Mouse (Mus musculus) liver, embryonic 14.5 days (tissue): ENCODE data around the gene Pml. TPM values are rescaled to one million over a fixed set of nuclear protein-coding genes. Genes with fewer than 3 reads are reported as not detected.

Experiments used
- ATAC-seq: fragments of 200-750 bp; cut with Nextera tagmentation; 2 replicates; pipeline ENCODE4 v1.8.0; 2017; ENCODE audit warnings: moderate number of reproducible peaks, mild to moderate bottlenecking, moderate library complexity; ENCODE audit not compliant: insufficient read depth
- DNase-seq, 3 experiments: peaks; one replicate each; pipeline ENCODE4 v3.0.0-alpha.2; 2012 to 2013; ENCODE audit warnings: low read depth in 3 of 3, low spot score in 3 of 3
- H3K27ac ChIP-seq: fragments of 300-500 bp; sonication (generic); 2 replicates; pipeline ENCODE4 v1.5.1; 2014; ENCODE audit warnings: moderate library complexity, mild to moderate bottlenecking, control low read depth, inconsistent platforms
- H3K27me3 ChIP-seq: fragments of 300-500 bp; sonication (generic); 2 replicates; pipeline ENCODE4 v1.6.1; 2014; ENCODE audit warnings: mild to moderate bottlenecking, low read length, moderate library complexity; ENCODE audit not compliant: control insufficient read depth, insufficient read depth
- H3K36me3 ChIP-seq: fragments of 300-500 bp; sonication (generic); replicated peaks from 2 replicates; pipeline ENCODE4 v1.6.1; 2014; ENCODE audit warnings: low read depth; ENCODE audit not compliant: control insufficient read depth, insufficient read depth
- H3K4me1 ChIP-seq, 2 experiments: fragments of 200-500 bp in 1 of 2; fragments of 300-500 bp in 1 of 2; sonication (generic) in 1 of 2; replicated peaks; 2 replicates each; pipeline ENCODE4 v1.6.1; 2012 to 2014; ENCODE audit warnings: antibody characterized with exemption in 1 of 2, inconsistent platforms in 1 of 2, low read length in 1 of 2; ENCODE audit not compliant: control insufficient read depth in 2 of 2, insufficient read depth in 2 of 2
- H3K4me2 ChIP-seq: fragments of 300-500 bp; sonication (generic); 2 replicates; pipeline ENCODE4 v1.6.1; 2014; ENCODE audit warnings: low read depth, mild to moderate bottlenecking, control low read depth, moderate library complexity
- H3K4me3 ChIP-seq, 2 experiments: fragments of 200-500 bp in 1 of 2; fragments of 300-500 bp in 1 of 2; sonication (generic) in 1 of 2; 2 replicates each; pipeline ENCODE4 v1.5.1; 2012 to 2014; ENCODE audit warnings: low read depth in 2 of 2, low read length in 2 of 2, mild to moderate bottlenecking in 2 of 2, control low read depth in 1 of 2, inconsistent platforms in 1 of 2, moderate library complexity in 1 of 2; ENCODE audit not compliant: insufficient read depth in 1 of 2
- H3K9ac ChIP-seq: fragments of 300-500 bp; sonication (generic); replicated peaks from 2 replicates; pipeline ENCODE4 v1.6.1; 2014; ENCODE audit warnings: mild to moderate bottlenecking, control low read depth, moderate library complexity
- H3K9me3 ChIP-seq: fragments of 300-500 bp; sonication (generic); 2 replicates; pipeline ENCODE4 v1.6.1; 2016; ENCODE audit warnings: low read length, mixed read lengths; ENCODE audit not compliant: control insufficient read depth
- CTCF ChIP-seq: IDR thresholded peaks from 2 replicates; pipeline ENCODE4 v1.5.1; 2016; ENCODE audit warnings: antibody characterized with exemption, low read depth, control low read depth
- EP300 ChIP-seq: IDR thresholded peaks from 2 replicates; pipeline ENCODE4 v1.6.1; 2016; ENCODE audit warnings: antibody characterized with exemption, low read depth
- WGBS: fragments of 180-500 bp; shearing (Covaris S2); extraction: QIAGEN DNeasy Blood & Tissue Kit; methylation state at CpG from one replicate; pipeline ENCODE4 v1.1.7; 2014; ENCODE audit not compliant: insufficient replicate concordance; 5-methylcytosine and 5-hydroxymethylcytosine counted together
- polyA plus RNA-seq, 2 experiments: library from polyadenylated mRNA; depleted of rRNA in 1 of 2; stranded (reverse) in 1 of 2; unstranded in 1 of 2; fragments of >200 nt; fragmentation: Nextera tagmentation in 1 of 2; extraction: Ambion mirVana in 1 of 2; gene quantifications; 2 replicates each; pipeline versions ENCODE4 v1.2.1 to v1.2.3; 2012 to 2014

Gene Pml
- polyA plus RNA-seq, 2 experiments: 17.1 to 17.6 TPM

GRCm38 (mm10) chr9:58210304-58210627, 39.3 kb downstream of the Pml start:
- TF ChIP-seq EP300 (no peak), CTCF (no peak)
- ATAC-seq (no peak), DNase-seq (no peak)
- H3K4me3 ChIP-seq: no peak overlapping the region
- H3K9me3 ChIP-seq: no peaks in the 10 kb centered on the region
- no peak overlapping the region for H3K9ac ChIP-seq
- H3K36me3 ChIP-seq: no peaks in the 10 kb centered on the region
- H3K4me2 ChIP-seq: no peak overlapping the region
- H3K27me3 ChIP-seq: peaks cover 2% of the 10 kb centered on the region; the same call in 1 of the 2 replicates
- peaks cover 30% of the 10 kb centered on the region in 2 experiments for H3K4me1 ChIP-seq
- 54% methylated on average over 2 of the region's 2 CpGs for WGBS
- H3K27ac ChIP-seq: no peak overlapping the region

GRCm38 (mm10) chr9:58209462-58210303, 39.9 kb downstream of the Pml start:
- no peak overlapping the region for H3K9ac ChIP-seq
- 72% methylated on average over 8 of the region's 8 CpGs for WGBS

GRCm38 (mm10) chr9:58206013-58206412, 43.6 kb downstream of the Pml start:
- ATAC-seq (no peak), DNase-seq (no peak)
- no peaks in the 10 kb centered on the region for H3K9me3 ChIP-seq
- H3K4me3 ChIP-seq: no peak overlapping the region
- no peak overlapping the region for H3K4me2 ChIP-seq
- H3K36me3 ChIP-seq: no peaks in the 10 kb centered on the region
- no peak overlapping the region for H3K27ac ChIP-seq
- WGBS: 71% methylated on average over 7 of the region's 7 CpGs
- H3K27me3 ChIP-seq: peaks cover 36% of the 10 kb centered on the region
- no peak overlapping the region for H3K9ac ChIP-seq
- peaks cover 0 to 3% of the 10 kb centered on the region in 2 experiments; a peak in 1 of 4 replicates for H3K4me1 ChIP-seq
- TF ChIP-seq EP300 (no peak), CTCF (no peak)

More at GRCm38 (mm10) chr9:58209462-58210303, 39.9 kb downstream of the Pml start:
- Histone ChIP-seq H3K36me3 (no peaks in the 10 kb centered on the region), H3K4me2 (no peak overlapping the region), H3K4me1 (peaks cover 24 to 25% of the 10 kb centered on the region in 2 experiments), H3K4me3 (no peak overlapping the region), H3K27ac (no peak overlapping the region), H3K27me3 (peaks cover 2% of the 10 kb centered on the region), H3K9me3 (no peaks in the 10 kb centered on the region)
- TF ChIP-seq CTCF: no peak
- TF ChIP-seq EP300: no peak
- no peak for ATAC-seq
- no peak for DNase-seq

- Histone ChIP-seq H3K4me2 (peak overlapping the region; percentile 61), H3K27ac (no peak overlapping the region), H3K27me3 (peaks cover 51% of the 10 kb centered on the region), H3K9me3 (no peaks in the 10 kb centered on the region), H3K4me1 (no peaks in the 10 kb centered on the region), H3K36me3 (no peaks in the 10 kb centered on the region), H3K9ac (peak overlapping the region; percentile 15; the same call in 1 of the 2 replicates), H3K4me3 (peak overlapping the region; percentile 49 to 60)
- peak; percentile 84 for ATAC-seq
- TF ChIP-seq CTCF (peak; percentile 99), EP300 (no peak)
- peak; percentile 62 to 69 (median 63) for DNase-seq
- WGBS: 3% methylated on average over 18 of the region's 18 CpGs
Measured at GRCm38 (mm10) chr9:58204448-58205000, 45.1 kb downstream of the Pml start.
